Mouse (Mus musculus) urinary bladder, postnatal 4 days (tissue): Measurements from ENCODE around the gene 2310039H08Rik.

Experiments used
- DNase-seq, 2 experiments: peaks; one replicate each; pipeline ENCODE4 v3.0.0; 2021 to 2022; ENCODE audit warnings: low spot score in 2 of 2

The 2310039H08Rik gene

GRCm38 (mm10) chr17:46772404-46773277 is at the start of gene 2310039H08Rik:
2310039H08Rik (plus strand) TSS chr17:46772635.
- peak; percentile 80 to 84 for DNase-seq

- no peak for DNase-seq
Observed at GRCm38 (mm10) chr17:46724477-46725084, 47.9 kb upstream of the 2310039H08Rik start.

- DNase-seq: no peak
Observed at GRCm38 (mm10) chr17:46725273-46725672, 47.2 kb upstream of the 2310039H08Rik start.

GRCm38 (mm10) chr17:46725731-46726645 is 46.4 kb upstream of the 2310039H08Rik start:
- DNase-seq: no peak

DNA sequence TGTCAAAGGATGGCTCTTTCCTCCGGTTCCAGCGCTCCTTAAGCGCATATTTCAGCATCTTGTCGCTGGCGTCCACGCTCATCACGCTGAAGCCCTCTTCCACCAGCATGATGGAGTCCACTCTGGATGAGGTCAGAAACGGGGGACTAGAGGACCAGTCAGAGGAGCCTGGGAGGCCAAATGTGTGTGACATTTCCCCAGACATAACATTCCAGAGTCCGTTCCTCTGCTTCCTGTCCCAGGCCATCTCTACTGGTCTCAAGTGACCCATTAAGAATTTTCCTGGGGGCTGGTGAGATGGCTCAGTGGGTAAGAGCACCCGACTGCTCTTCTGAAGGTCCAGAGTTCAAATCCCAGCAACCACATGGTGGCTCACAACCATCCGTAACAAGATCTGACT is 45.2 kb upstream of the 2310039H08Rik start:
- DNase-seq: no peak

- DNase-seq: no peak
Observed at GRCm38 (mm10) chr17:46728021-46728420, 44.4 kb upstream of the 2310039H08Rik start.

DNA sequence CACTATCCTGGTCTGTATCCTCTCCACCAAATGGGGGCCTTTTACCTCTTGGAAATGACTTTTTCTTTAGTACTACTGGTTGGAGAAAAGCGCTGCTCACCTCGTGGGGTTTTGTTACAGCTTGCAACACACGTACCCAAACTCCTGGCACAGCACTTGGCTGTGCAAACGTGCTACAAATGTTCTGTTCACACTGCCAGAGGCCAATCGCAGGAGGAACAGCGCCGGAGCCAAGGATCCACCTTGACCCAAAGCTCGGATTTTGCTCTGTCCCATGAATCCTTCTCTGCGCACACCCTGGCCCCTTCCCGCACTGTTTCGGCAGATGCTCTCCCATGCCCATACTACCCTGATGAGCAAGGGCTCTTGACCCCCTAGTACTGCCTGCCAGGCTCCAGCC is 43.9 kb upstream of the 2310039H08Rik start:
- DNase-seq: no peak

DNA sequence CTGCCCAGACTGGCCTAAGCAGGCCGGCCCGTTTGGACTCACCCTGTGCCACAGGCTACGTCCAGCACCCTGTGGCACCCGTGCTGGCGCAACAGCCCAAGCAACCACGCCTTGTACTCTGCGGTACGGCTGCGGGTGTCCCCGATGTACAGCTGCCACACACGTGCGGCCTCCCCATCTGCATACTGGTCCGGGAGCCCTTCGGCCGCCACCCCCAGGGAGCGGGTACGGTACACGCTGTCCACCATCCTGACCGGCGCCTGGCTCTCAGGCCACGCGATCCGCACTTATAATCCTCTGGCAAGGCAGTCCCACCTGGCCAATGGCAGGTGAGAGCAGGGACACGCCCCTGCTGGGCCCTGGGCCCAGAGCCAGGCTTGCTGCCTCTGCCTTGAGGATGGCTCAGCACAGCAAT is 43.5 kb upstream of the 2310039H08Rik start, which contains the start of gene Gnmt:
Gene Gnmt, minus strand, starts transcription at position 265 of the 415 bp plus-strand sequence.
- DNase-seq: no peak

- DNase-seq: no peak
Observed at GRCm38 (mm10) chr17:46734055-46734454, 38.4 kb upstream of the 2310039H08Rik start.

- DNase-seq: no peak
Observed at GRCm38 (mm10) chr17:46735287-46735686, 37.1 kb upstream of the 2310039H08Rik start.

DNA sequence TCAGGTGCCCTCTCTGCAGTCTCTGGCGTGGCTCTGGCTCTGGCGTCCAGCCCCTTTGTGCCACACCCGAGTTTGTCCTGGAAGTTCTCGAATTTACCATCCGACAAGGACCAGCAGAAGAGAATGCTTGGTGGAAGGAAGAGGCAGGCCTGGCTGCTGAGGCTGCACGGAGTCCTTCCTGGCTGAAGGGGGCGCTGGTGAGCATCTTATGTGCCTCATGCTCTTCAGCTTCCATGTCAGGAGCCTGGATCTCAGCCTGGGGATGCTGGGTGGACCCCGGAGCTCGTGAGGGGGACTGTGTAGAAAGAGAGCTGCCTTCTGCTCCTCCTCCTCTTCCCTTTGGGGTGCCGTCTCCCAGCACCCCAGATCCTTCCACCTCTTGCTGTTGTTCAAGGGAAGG is 36.3 kb upstream of the 2310039H08Rik start:
- DNase-seq: no peak

- no peak for DNase-seq
Observed at GRCm38 (mm10) chr17:46741305-46741704, 31.1 kb upstream of the 2310039H08Rik start.

DNA sequence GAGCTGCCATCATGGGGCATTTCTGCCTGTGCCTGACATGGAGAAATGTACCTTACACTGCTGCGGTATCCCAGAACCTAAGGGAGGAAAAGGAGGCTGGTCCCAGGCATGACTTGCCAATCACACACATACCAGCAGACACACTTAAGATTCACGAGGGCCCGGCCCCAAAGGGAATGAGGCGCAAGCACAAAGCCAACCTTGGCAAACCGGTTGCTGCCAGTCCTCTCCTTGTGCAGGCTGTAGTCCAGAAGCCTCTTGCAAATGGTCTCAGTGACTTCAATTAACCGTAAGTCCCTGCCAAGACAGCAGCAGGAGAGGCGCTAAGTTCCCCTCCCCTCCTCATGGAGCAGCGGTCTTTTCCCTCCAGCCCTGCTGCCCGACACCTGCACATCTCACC is 29.4 kb upstream of the 2310039H08Rik start:
- no peak for DNase-seq

DNA sequence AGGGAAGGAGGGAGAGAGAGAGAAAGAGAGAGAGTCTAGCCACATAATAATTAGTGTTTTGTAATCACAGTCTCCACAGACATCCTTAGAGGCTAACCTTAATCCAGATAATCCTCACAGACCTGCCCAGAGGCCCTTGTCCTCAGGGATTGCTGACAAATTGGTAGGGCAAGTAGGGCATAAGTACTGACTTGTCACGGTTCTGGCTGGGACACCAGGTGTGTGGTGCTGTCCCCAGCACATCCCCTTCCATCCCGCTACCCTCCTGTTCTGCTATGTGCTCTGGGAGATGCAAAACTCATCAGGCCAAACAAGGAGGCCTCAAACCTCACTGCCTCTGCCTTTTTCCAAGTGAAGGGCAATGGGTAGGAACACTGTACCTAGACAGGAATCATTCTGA is 26.9 kb upstream of the 2310039H08Rik start:
- no peak for DNase-seq

GRCm38 (mm10) chr17:46747234-46747633 is 25.2 kb upstream of the 2310039H08Rik start:
- no peak for DNase-seq

GRCm38 (mm10) chr17:46747806-46748205 is 24.6 kb upstream of the 2310039H08Rik start:
- no peak for DNase-seq

DNA sequence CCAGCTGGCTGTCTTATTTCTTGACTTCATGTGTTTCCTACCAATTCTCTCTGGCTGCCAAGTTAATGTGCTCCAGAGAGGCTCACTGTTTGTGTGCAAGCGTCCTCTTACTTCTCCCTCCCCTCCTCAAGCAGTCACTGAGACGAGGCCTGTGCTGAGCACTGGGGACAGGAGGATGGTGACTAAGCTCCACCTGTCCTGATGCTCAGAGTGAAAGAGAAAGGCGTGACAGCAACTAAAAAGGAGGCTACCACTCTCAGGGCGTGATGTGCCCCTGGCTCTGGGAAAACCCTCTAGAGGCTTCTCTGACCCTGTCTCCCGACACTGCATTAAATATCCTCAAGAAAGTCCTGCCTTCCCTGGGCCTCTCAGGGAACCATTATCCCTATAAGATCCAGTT is 23.2 kb upstream of the 2310039H08Rik start:
- DNase-seq: no peak

DNA sequence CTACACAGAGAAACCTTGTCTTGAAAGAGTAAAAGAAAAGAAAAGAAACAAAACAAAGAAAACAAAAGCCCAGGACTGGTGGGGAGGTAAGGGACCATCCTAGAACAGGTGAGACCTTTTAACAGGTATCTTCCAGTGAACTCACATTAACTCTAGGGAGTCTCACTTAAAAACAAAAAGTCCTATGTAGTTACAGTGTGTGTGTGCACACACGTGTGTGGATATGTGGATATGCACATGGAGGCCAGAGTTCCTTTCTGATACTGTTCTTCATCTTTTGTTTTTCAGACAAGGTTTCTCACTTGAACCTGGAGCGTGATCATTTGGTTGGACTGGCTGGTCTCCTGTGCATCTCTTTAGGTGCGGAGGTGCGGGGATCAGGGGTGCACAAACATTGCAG is 21.9 kb upstream of the 2310039H08Rik start:
- no peak for DNase-seq

DNA sequence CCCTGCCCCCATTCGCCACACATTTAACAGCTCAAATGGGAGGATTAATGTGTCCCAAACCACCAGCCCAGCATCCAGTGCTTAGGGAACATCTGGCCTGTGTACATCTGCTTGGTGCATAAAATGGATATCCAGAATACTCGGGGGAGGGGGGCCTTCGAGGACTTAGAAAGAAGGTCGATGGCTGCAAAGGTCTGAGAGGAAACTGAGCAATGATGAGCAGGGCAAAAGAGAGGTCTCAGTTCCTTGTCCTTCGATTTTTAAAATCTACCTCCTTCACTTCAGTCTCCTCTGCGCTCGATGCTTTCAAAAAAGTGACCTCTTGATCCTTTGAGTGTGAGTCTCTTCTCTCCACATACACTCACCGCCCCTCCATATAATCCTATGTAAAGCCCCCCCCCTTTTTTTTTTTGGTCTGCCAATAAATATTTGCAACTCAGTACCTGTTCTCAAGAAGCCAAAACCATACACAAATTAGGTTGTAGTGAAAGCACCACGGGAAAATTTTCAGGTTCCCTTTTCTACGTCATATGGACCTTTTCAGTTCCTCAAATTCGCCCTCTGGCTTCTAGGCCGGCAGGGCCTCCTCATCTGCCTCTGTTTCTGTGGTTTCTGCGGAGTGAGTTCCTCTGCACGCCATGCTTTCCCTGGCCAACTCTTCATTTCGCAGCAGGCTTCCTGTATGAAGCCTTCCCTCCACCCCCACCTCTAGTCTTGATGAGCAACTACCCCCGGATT is 21.2 kb upstream of the 2310039H08Rik start:
- no peak for DNase-seq

DNA sequence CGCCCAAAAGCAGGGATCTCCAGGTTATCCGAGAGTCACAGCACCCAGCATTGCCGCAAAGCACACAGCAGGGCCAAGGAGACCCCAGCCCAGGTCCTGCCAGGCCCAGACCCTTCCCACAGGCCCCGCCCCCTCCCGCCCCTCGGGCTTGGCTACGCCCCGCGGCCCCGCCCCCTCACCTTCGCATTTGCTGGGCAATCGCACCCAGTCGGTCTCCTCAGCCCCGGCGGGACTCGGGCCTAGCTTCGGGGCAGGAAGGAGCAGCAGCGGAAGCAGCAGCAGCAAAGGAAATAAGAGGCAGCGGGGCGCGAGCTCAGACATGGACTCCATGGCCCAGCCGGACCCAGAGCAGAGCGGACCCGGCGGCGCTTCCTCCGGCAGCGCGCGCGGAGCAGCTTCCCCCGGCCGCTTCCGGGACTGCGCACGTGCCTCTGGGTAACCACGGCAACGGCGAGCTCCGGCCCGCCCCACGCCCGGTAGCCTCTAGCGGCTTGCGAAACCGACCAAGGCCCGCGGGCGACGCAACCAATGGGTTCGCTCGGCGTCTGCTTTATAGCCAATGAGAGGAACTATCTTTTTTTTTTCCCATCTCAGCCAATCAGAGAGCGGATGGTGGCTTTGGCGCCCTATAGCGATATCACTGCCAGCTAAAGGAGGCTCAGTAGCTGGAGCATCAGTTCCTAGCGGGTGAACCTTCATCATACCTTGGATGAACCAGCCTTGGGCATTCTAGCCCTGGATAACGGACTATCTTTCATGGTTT is 20.5 kb upstream of the 2310039H08Rik start, which contains the start of gene Cnpy3:
Gene Cnpy3, minus strand, starts transcription at position 421 of the 763 bp plus-strand sequence.
- DNase-seq: peak; percentile 97 to 99
